Mouse (Mus musculus) hindbrain, postnatal 0 days (tissue): Measurements from ENCODE around the gene Tuba8. TPM values are rescaled to one million over a fixed set of nuclear protein-coding genes. Genes with fewer than 3 reads are reported as not detected.
A peak's percentile ranks its signal among the peaks of the same experiment; 100 is the strongest.

Source experiments
- ATAC-seq: fragments of 200-750 bp; cut with Nextera tagmentation; 2 replicates; pipeline ENCODE4 v1.8.0; 2017; ENCODE audit warnings: mild to moderate bottlenecking, moderate TSS enrichment, moderate library complexity
- DNase-seq: peaks from one replicate; pipeline ENCODE4 v3.0.0-alpha.2; 2015; ENCODE audit warnings: low spot score
- H3K27ac ChIP-seq: fragments of 300-500 bp; sonication (generic); 2 replicates; pipeline ENCODE4 v1.5.1; 2014; ENCODE audit warnings: mild to moderate bottlenecking
- H3K27me3 ChIP-seq: fragments of 300-500 bp; sonication (generic); 2 replicates; pipeline ENCODE4 v1.6.1; 2014; ENCODE audit warnings: low read length, mixed read lengths; ENCODE audit not compliant: insufficient read depth
- H3K36me3 ChIP-seq: fragments of 300-500 bp; sonication (generic); 2 replicates; pipeline ENCODE4 v1.6.1; 2014; ENCODE audit warnings: low read length, mixed read lengths; ENCODE audit not compliant: insufficient read depth
- H3K4me1 ChIP-seq: fragments of 300-500 bp; sonication (generic); 2 replicates; pipeline ENCODE4 v1.6.1; 2014; ENCODE audit warnings: antibody characterized with exemption, low read length, mixed read lengths; ENCODE audit not compliant: insufficient read depth
- H3K4me2 ChIP-seq: fragments of 300-500 bp; sonication (generic); 2 replicates; pipeline ENCODE4 v1.6.1; 2014; ENCODE audit warnings: low read depth, mild to moderate bottlenecking, low read length, moderate library complexity, mixed read lengths
- H3K4me3 ChIP-seq: fragments of 300-500 bp; sonication (generic); 2 replicates; pipeline ENCODE4 v1.5.1; 2014; ENCODE audit warnings: low read length
- H3K9ac ChIP-seq: fragments of 300-500 bp; sonication (generic); replicated peaks from 2 replicates; pipeline ENCODE4 v1.6.1; 2014; ENCODE audit warnings: mild to moderate bottlenecking, low read length, moderate library complexity, mixed read lengths
- H3K9me3 ChIP-seq: fragments of 300-500 bp; sonication (generic); 2 replicates; pipeline ENCODE4 v1.6.1; 2016; ENCODE audit warnings: low read length, mixed read lengths
- CTCF ChIP-seq: IDR thresholded peaks from 2 replicates; pipeline ENCODE4 v1.5.1; 2016; ENCODE audit warnings: antibody characterized with exemption, control low read depth, low read depth
- WGBS: fragments of 180-500 bp; shearing (Covaris S2); extraction: QIAGEN DNeasy Blood & Tissue Kit; methylation state at CpG from one replicate; pipeline ENCODE4 v1.1.7; 2014; 5-methylcytosine and 5-hydroxymethylcytosine counted together
- polyA plus RNA-seq: library from polyadenylated mRNA; unstranded; fragments of >200 nt; fragmentation: Nextera tagmentation; extraction: Ambion mirVana; gene quantifications from 2 replicates; pipeline ENCODE4 v1.2.1, GENCODE M21; 2015
- total RNA-seq: library from RNA; depleted of rRNA; stranded (reverse); fragments of >200 nt; gene quantifications from 2 replicates; pipeline ENCODE4 v1.2.3, GENCODE M21; 2014; rRNA removed

Tuba8 gene
- total RNA-seq (1.3 and 3.6 TPM in 2 replicates), polyA plus RNA-seq (2.0 and 2.6 TPM in 2 replicates)

- H3K4me2 ChIP-seq, result peak within 1 kb of the TSS; percentile 98
- ATAC-seq (peak; percentile 84), DNase-seq (peak; percentile 50)
- H3K9me3 ChIP-seq, result no peaks in the 10 kb centered on the region
- H3K4me3 ChIP-seq, result peak within 1 kb of the TSS; percentile 52
- no peak for TF ChIP-seq CTCF
- H3K36me3 ChIP-seq, result no peaks in the 10 kb centered on the region
- peak within 1 kb of the TSS; percentile 40 for H3K9ac ChIP-seq
- H3K4me1 ChIP-seq, result peaks cover 4% of the 10 kb centered on the region; the same call in 1 of the 2 replicates
- H3K27me3 ChIP-seq, result 0 out of 2 replicates have a peak, but pooled peaks cover 8% of the 10 kb centered on the region
- WGBS, result 3% methylated on average over 30 of the region's 30 CpGs
- H3K27ac ChIP-seq, result no peak within 1 kb of the TSS
Observed at GRCm38 (mm10) chr6:121210149-121210925, at the start of gene Tuba8. TSS of gene Tuba8 (plus strand) at chr6:121210696.

- Histone ChIP-seq H3K27ac (no peak overlapping the region), H3K27me3 (no peaks in the 10 kb centered on the region), H3K4me2 (no peak overlapping the region), H3K4me1 (no peaks in the 10 kb centered on the region), H3K9ac (no peak overlapping the region), H3K9me3 (no peaks in the 10 kb centered on the region), H3K4me3 (no peak overlapping the region), H3K36me3 (no peaks in the 10 kb centered on the region)
- no peak for ATAC-seq
- no peak for TF ChIP-seq CTCF
- 91% methylated on average over 12 of the region's 12 CpGs for WGBS
- no peak for DNase-seq
Observed at GRCm38 (mm10) chr6:121162616-121163015, 47.9 kb upstream of the Tuba8 start.

DNA sequence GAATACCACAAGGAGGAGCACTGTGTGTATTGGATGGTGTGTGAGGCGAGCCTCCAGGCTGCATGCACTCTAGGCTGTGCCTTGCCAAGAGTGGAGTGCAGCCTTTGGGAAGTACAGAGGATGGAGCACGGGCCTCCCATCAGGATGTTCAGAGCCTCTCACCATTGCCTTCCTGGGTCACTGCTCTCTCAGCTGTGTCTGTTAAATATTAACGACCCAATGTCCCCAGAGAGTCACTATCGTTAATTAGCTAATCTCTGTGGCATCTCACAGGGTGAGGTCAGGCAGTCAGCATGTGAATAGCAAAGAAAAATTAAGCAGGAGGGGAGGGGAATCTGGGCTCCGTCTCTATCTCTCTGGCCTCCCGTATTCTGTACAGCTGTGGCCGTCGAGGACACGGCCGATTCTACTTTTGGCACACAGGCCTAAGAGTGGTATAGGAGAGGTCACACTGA lies 44.4 kb upstream of the Tuba8 start:
- TF ChIP-seq CTCF, result no peak
- Histone ChIP-seq H3K27me3 (no peaks in the 10 kb centered on the region), H3K9ac (no peak overlapping the region), H3K4me2 (no peak overlapping the region), H3K36me3 (no peaks in the 10 kb centered on the region), H3K4me3 (no peak overlapping the region), H3K27ac (no peak overlapping the region), H3K4me1 (no peaks in the 10 kb centered on the region), H3K9me3 (no peaks in the 10 kb centered on the region)
- ATAC-seq (peak; percentile 43; the same call in 1 of the 2 replicates), DNase-seq (no peak)
- 24% methylated on average over 10 of the region's 10 CpGs for WGBS

- Histone ChIP-seq H3K27ac (no peak overlapping the region), H3K36me3 (no peaks in the 10 kb centered on the region), H3K4me1 (no peaks in the 10 kb centered on the region), H3K27me3 (no peaks in the 10 kb centered on the region), H3K9ac (no peak overlapping the region), H3K4me2 (no peak overlapping the region), H3K4me3 (no peak overlapping the region), H3K9me3 (no peaks in the 10 kb centered on the region)
- no peak for TF ChIP-seq CTCF
- ATAC-seq (0 out of 2 replicates have a peak, but pooled peaks have one; percentile 21), DNase-seq (no peak)
- 80% methylated on average over 7 of the region's 7 CpGs for WGBS
Observed at GRCm38 (mm10) chr6:121167381-121167975, 43.0 kb upstream of the Tuba8 start.

DNA sequence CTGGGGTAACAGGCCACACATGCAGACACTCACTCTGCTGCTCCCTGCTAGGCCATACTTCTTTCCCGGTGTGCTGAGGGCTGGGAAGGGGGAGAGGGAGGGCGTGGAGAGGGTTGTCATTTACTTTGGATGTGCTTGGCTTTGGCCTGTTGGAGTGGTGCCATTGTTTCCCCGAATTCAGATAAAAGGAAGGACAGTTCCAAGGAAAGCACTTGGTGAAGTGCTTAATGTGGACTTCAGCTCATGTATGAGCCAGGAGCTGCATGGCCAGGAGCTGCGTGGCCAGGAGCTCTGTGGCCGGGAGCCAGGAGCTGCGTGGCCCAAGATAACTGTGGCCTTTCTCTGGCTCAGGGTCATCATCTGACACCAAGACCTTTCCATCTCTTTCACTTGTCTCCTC lies 39.4 kb upstream of the Tuba8 start:
- Histone ChIP-seq H3K27ac (no peak overlapping the region), H3K36me3 (no peaks in the 10 kb centered on the region), H3K9ac (no peak overlapping the region), H3K27me3 (no peaks in the 10 kb centered on the region), H3K9me3 (no peaks in the 10 kb centered on the region), H3K4me3 (no peak overlapping the region), H3K4me1 (no peaks in the 10 kb centered on the region), H3K4me2 (no peak overlapping the region)
- ATAC-seq (no peak), DNase-seq (no peak)
- WGBS, result 68% methylated on average over 6 of the region's 6 CpGs
- no peak for TF ChIP-seq CTCF

DNA sequence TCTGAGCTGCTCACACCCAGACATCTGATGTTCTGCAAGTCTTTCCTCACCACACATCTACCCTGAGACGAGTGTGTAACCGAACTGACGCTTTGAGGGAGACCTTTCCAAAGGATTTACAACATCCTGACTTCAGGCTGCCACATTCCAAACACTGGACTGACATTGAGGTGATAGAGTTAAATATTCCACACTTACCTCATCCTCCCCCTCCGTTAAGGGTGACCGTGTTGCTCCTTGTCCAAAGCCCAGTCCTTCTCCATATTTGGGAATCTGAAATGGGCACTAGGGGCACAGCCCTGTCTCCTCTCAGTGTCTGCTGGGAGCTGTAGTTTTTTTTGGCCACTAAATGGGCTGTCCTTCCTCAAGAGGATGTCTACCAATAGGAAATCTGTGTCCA lies 37.0 kb upstream of the Tuba8 start:
- DNase-seq, result no peak
- no peak overlapping the region for H3K9ac ChIP-seq
- H3K4me2 ChIP-seq, result no peak overlapping the region
- no peaks in the 10 kb centered on the region for H3K9me3 ChIP-seq
- TF ChIP-seq CTCF, result no peak
- H3K4me1 ChIP-seq, result no peaks in the 10 kb centered on the region
- H3K27me3 ChIP-seq, result no peaks in the 10 kb centered on the region
- no peak overlapping the region for H3K27ac ChIP-seq
- ATAC-seq, result no peak
- H3K4me3 ChIP-seq, result no peak overlapping the region
- H3K36me3 ChIP-seq, result no peaks in the 10 kb centered on the region
- 79% methylated on average over 5 of the region's 5 CpGs for whole genome bisulfite sequencing

- Histone ChIP-seq H3K9ac (no peak overlapping the region), H3K4me3 (no peak overlapping the region), H3K27ac (no peak overlapping the region), H3K36me3 (no peaks in the 10 kb centered on the region), H3K4me2 (no peak overlapping the region), H3K9me3 (no peaks in the 10 kb centered on the region), H3K4me1 (no peaks in the 10 kb centered on the region), H3K27me3 (no peaks in the 10 kb centered on the region)
- WGBS, result 91% methylated on average over 6 of the region's 6 CpGs
- TF ChIP-seq CTCF, result no peak
- ATAC-seq (no peak), DNase-seq (no peak)
Observed at GRCm38 (mm10) chr6:121174761-121175160, 35.7 kb upstream of the Tuba8 start.
